Mouse (Mus musculus): Measurements from ENCODE around the gene Psg20. TPM values are rescaled to one million over a fixed set of nuclear protein-coding genes. Genes with fewer than 3 reads are reported as not detected.
A peak's percentile ranks its signal among the peaks of the same experiment; 100 is the strongest.
"Not testable (repeated sequence)": the region's sequence is repeated elsewhere in the genome, so short reads cannot be mapped to it uniquely, and the experiment has no call there.

The Psg20 gene
- not detected for total RNA-seq (2021)
- long read RNA-seq, experiment 1, result 0 reads
- long read RNA-seq, experiment 2, result 0 reads

GRCm38 (mm10) chr7:18686085-18686484, at the start of gene Psg20:
Gene Psg20, minus strand, starts transcription at chr7:18686185.
- DNase-seq (ENCODE audit: low spot score in 2 of 2), result no peak

GRCm38 (mm10) chr7:18734451-18734850, 48.5 kb upstream of the Psg20 start:
- no peak for DNase-seq (ENCODE audit: low spot score in 2 of 2)

GRCm38 (mm10) chr7:18733111-18733510, 47.1 kb upstream of the Psg20 start:
- no peak for DNase-seq (ENCODE audit: low spot score in 2 of 2)

- no peak for DNase-seq (ENCODE audit: low spot score in 2 of 2)
Measured at GRCm38 (mm10) chr7:18728391-18728790, 42.4 kb upstream of the Psg20 start.

- not testable (repeated sequence) for DNase-seq (ENCODE audit: low spot score in 2 of 2)
Measured at GRCm38 (mm10) chr7:18725931-18726330, 39.9 kb upstream of the Psg20 start.

GRCm38 (mm10) chr7:18724001-18724400, 38.0 kb upstream of the Psg20 start:
- no peak for DNase-seq (ENCODE audit: low spot score in 2 of 2)

- DNase-seq (ENCODE audit: low spot score in 2 of 2), result no peak
Measured at GRCm38 (mm10) chr7:18717790-18718189, 31.8 kb upstream of the Psg20 start, which contains the start of gene Psg22. Gene Psg22, plus strand, starts transcription at chr7:18718090.

GRCm38 (mm10) chr7:18715546-18715945, 29.6 kb upstream of the Psg20 start:
- no peak for DNase-seq (ENCODE audit: low spot score in 2 of 2)

- DNase-seq (ENCODE audit: low spot score in 2 of 2), result no peak
Measured at GRCm38 (mm10) chr7:18710846-18711245, 24.9 kb upstream of the Psg20 start.

GRCm38 (mm10) chr7:18710331-18710730, 24.3 kb upstream of the Psg20 start:
- DNase-seq (ENCODE audit: low spot score in 2 of 2), result peak in 1 of 2 experiments; percentile 28

- no peak for DNase-seq (ENCODE audit: low spot score in 2 of 2)
Measured at GRCm38 (mm10) chr7:18685586-18685985, 399 bp downstream of the Psg20 start.

- peak; percentile 4 to 10 for DNase-seq (ENCODE audit: low spot score in 2 of 2)
Measured at GRCm38 (mm10) chr7:18679772-18680171, 6.2 kb downstream of the Psg20 start.

- DNase-seq (ENCODE audit: low spot score in 2 of 2), result not testable (repeated sequence)
Measured at GRCm38 (mm10) chr7:18656625-18657024, 29.4 kb downstream of the Psg20 start, which contains the start of gene Psg21. Gene Psg21, minus strand, starts transcription at chr7:18656725.

GRCm38 (mm10) chr7:18626921-18627320, 59.1 kb downstream of the Psg20 start:
- not testable (repeated sequence) for DNase-seq (ENCODE audit: low spot score in 2 of 2)

Other genes starting within 250 kb of the Psg20 start
- not detected for gene Psg26, start 202.0 kb downstream of the Psg20 start, total RNA-seq (2021)
- not detected for gene Psg25, start 153.9 kb downstream of the Psg20 start, total RNA-seq (2021)
- gene Psg27, start 118.9 kb downstream of the Psg20 start, total RNA-seq (2021), result not detected
- gene Psg23, start 69.7 kb downstream of the Psg20 start, total RNA-seq (2021), result not detected
- gene Psg21, start 29.5 kb downstream of the Psg20 start, total RNA-seq (2021), result not detected
- not detected for gene Psg22, start 31.9 kb upstream of the Psg20 start, total RNA-seq (2021)
- not detected for gene Psg19, start 112.3 kb upstream of the Psg20 start, total RNA-seq (2021)
- not detected for gene Psg17, start 135.4 kb upstream of the Psg20 start, total RNA-seq (2021)
- 1 to 10 TPM; 1.7 to 2.0 TPM for gene Mill2, start 153.8 kb upstream of the Psg20 start, total RNA-seq (2021)
- 10 to 100 TPM; 28.4 to 35.0 TPM for gene Pglyrp1, start 185.1 kb upstream of the Psg20 start, total RNA-seq (2021)
- gene Ccdc61, start 224.2 kb upstream of the Psg20 start, total RNA-seq (2021), result 10 to 100 TPM; 11.0 to 12.8 TPM
- gene Nova2, start 239.7 kb upstream of the Psg20 start, total RNA-seq (2021), result 100 to 1,000 TPM in 1 of 2 experiments, 10 to 100 TPM in 1; 93.5 to 101 TPM